In the genomic region with DNA sequence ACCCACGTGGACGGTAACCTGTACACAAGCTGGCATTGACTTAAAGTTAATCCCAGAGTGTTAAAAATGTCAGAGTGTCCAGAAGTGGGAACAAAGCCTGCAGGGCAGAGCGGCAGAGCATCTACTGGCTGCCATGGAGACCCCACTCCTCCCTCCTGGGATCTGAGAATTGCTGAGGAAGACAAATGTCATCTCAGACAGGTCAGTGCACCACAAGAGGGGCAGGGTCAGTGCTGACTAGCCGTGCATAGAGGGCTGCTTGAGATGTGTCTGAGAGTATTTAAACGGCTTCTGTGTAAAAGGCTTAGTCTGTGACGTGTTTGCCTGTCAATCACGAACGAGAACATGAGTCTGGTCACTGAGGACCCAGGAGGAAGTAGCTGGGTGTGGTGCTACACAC, we compare ENCODE assay signal across 27 mouse cellular contexts.
A peak's percentile ranks its signal among the peaks of the same experiment; 100 is the strongest.
DNase-seq lines count a peak whose midpoint lies in the region; ATAC-seq lines count a peak whose summit lies in the region.
"Had no signal": no experiment of that assay in that cellular context is flagged by ENCODE, and none has a peak within 500 bp of the region (broad histone marks: within the 10 kb centered on the region; RNA-seq: fewer than 3 reads in every experiment).

No protein-coding gene starts in this region.

- no peak overlapping the region for H3K4me3 ChIP-seq in kidney, embryonic 14.5 days (ENCODE audit: low read length)
- H3K4me3 ChIP-seq in neural tube, embryonic 11.5 days (ENCODE audit: low read depth, low read length), result no peak overlapping the region
- no peak overlapping the region for H3K4me3 ChIP-seq in neural tube, embryonic 15.5 days (replicated peaks)
- no peak overlapping the region for H3K4me3 ChIP-seq in hindbrain, embryonic 16.5 days (ENCODE audit: low read length)
- H3K4me3 ChIP-seq in limb, embryonic 10.5 days, result no peak overlapping the region
- H3K4me3 ChIP-seq: forebrain, embryonic 10.5 days; heart, embryonic 13.5 days; layer of hippocampus, adult 2 months; limb, embryonic 12.5 days had no signal

- no peaks in the 10 kb centered on the region for H3K4me1 ChIP-seq in kidney, embryonic 14.5 days (ENCODE audit: control insufficient read depth, insufficient read depth, low read length)
- peaks cover 8% of the 10 kb centered on the region for H3K4me1 ChIP-seq in neural tube, embryonic 11.5 days (ENCODE audit: control insufficient read depth, insufficient read depth, low read length)
- H3K4me1 ChIP-seq in neural tube, embryonic 15.5 days, result peaks cover 8% of the 10 kb centered on the region
- H3K4me1 ChIP-seq in hindbrain, embryonic 16.5 days (ENCODE audit: control insufficient read depth, insufficient read depth, low read depth, low read length), result no peaks in the 10 kb centered on the region
- H3K4me1 ChIP-seq in limb, embryonic 10.5 days, result peaks cover 10% of the 10 kb centered on the region
- H3K4me1 ChIP-seq: limb, embryonic 12.5 days had no signal

- no peaks in the 10 kb centered on the region for H3K27me3 ChIP-seq in kidney, embryonic 14.5 days (ENCODE audit: control insufficient read depth, insufficient read depth, low read length)
- no peaks in the 10 kb centered on the region for H3K27me3 ChIP-seq in neural tube, embryonic 11.5 days (ENCODE audit: control insufficient read depth, insufficient read depth, low read length)
- no peaks in the 10 kb centered on the region; the same call in 1 of the 2 replicates for H3K27me3 ChIP-seq in neural tube, embryonic 15.5 days (replicated peaks)
- no peaks in the 10 kb centered on the region for H3K27me3 ChIP-seq in hindbrain, embryonic 16.5 days (replicated peaks; ENCODE audit: control insufficient read depth, insufficient read depth, low read length)
- H3K27me3 ChIP-seq in limb, embryonic 10.5 days (ENCODE audit: low read depth, poor library complexity, severe bottlenecking), result no peaks in the 10 kb centered on the region

- H3K36me3 ChIP-seq in kidney, embryonic 14.5 days (ENCODE audit: control insufficient read depth, insufficient read depth, low read length), result no peaks in the 10 kb centered on the region
- no peaks in the 10 kb centered on the region for H3K36me3 ChIP-seq in neural tube, embryonic 11.5 days (ENCODE audit: control insufficient read depth, insufficient read depth, low read length)
- no peaks in the 10 kb centered on the region for H3K36me3 ChIP-seq in neural tube, embryonic 15.5 days
- H3K36me3 ChIP-seq in hindbrain, embryonic 16.5 days (ENCODE audit: control insufficient read depth, insufficient read depth, low read length), result no peaks in the 10 kb centered on the region
- H3K36me3 ChIP-seq in limb, embryonic 10.5 days, result no peaks in the 10 kb centered on the region
- H3K36me3 ChIP-seq: forebrain, embryonic 10.5 days; heart, embryonic 13.5 days; limb, embryonic 12.5 days had no signal

- H3K9me3 ChIP-seq in kidney, embryonic 14.5 days (ENCODE audit: control insufficient read depth, low read length), result no peaks in the 10 kb centered on the region
- no peaks in the 10 kb centered on the region for H3K9me3 ChIP-seq in neural tube, embryonic 11.5 days (ENCODE audit: control insufficient read depth, low read length)
- H3K9me3 ChIP-seq in neural tube, embryonic 15.5 days (replicated peaks), result no peaks in the 10 kb centered on the region
- no peaks in the 10 kb centered on the region for H3K9me3 ChIP-seq in hindbrain, embryonic 16.5 days (ENCODE audit: control insufficient read depth, low read length)
- H3K9me3 ChIP-seq in limb, embryonic 10.5 days (replicated peaks), result no peaks in the 10 kb centered on the region
- H3K9me3 ChIP-seq: forebrain, embryonic 10.5 days; heart, embryonic 13.5 days; limb, embryonic 12.5 days had no signal

- 20% methylated on average over 8 of the region's 8 CpGs for WGBS in kidney, embryonic 14.5 days
- 27% methylated on average over 8 of the region's 8 CpGs for WGBS in neural tube, embryonic 11.5 days
- WGBS in neural tube, embryonic 15.5 days, result 21% methylated on average over 8 of the region's 8 CpGs
- WGBS in hindbrain, embryonic 16.5 days, result 18% methylated on average over 8 of the region's 8 CpGs
- WGBS in limb, embryonic 10.5 days, result 61% methylated on average over 8 of the region's 8 CpGs

- H3K4me2 ChIP-seq in kidney, embryonic 14.5 days (replicated peaks; ENCODE audit: low read depth, low read length), result no peak overlapping the region
- no peak overlapping the region for H3K4me2 ChIP-seq in neural tube, embryonic 11.5 days (ENCODE audit: low read depth)
- no peak overlapping the region for H3K4me2 ChIP-seq in neural tube, embryonic 15.5 days
- no peak overlapping the region for H3K4me2 ChIP-seq in hindbrain, embryonic 16.5 days (ENCODE audit: low read length)
- H3K4me2 ChIP-seq: heart, embryonic 13.5 days; limb, embryonic 12.5 days; liver, embryonic 11.5 days had no signal

- no peak for DNase-seq in kidney, postnatal 36 days
- peak; percentile 46 for DNase-seq in neural tube, embryonic 11.5 days (ENCODE audit: low spot score)
- DNase-seq in ovary, postnatal 36 days (ENCODE audit: low spot score), result no peak
- DNase-seq in limb, embryonic 10.5 days (ENCODE audit: low spot score), result no peak
- DNase-seq: adrenal gland, postnatal 25 days; cerebellum, adult 8-10 months; cerebellum, postnatal 36 days; forebrain, postnatal 0 days; gastrocnemius, postnatal 14 days; heart, adult 18-20 months; heart, postnatal 14 days; kidney, adult 18-20 months; kidney, postnatal 10 days; layer of hippocampus, postnatal 36 days; lung, adult 18-20 months; lung, postnatal 10 days; right cerebral cortex, postnatal 25 days; spleen, adult 18-20 months; thymus, postnatal 25 days had no signal

- no peak overlapping the region for H3K9ac ChIP-seq in kidney, embryonic 14.5 days (ENCODE audit: low read depth, low read length)
- no peak overlapping the region for H3K9ac ChIP-seq in neural tube, embryonic 11.5 days (ENCODE audit: low read length)
- H3K9ac ChIP-seq in neural tube, embryonic 15.5 days (replicated peaks), result no peak overlapping the region
- no peak overlapping the region for H3K9ac ChIP-seq in hindbrain, embryonic 16.5 days (ENCODE audit: low read depth, low read length)
- H3K9ac ChIP-seq: forebrain, postnatal 0 days; heart, embryonic 13.5 days; limb, embryonic 12.5 days had no signal

- peak; percentile 54; the same call in 1 of the 2 replicates for ATAC-seq in kidney, embryonic 14.5 days (ENCODE audit: low FRiP score, low TSS enrichment)
- peak; percentile 35; the same call in 1 of the 2 replicates for ATAC-seq in neural tube, embryonic 11.5 days (ENCODE audit: insufficient read depth, low FRiP score, low TSS enrichment)
- no peak for ATAC-seq in neural tube, embryonic 15.5 days (ENCODE audit: low FRiP score)
- ATAC-seq in hindbrain, embryonic 16.5 days, result 0 out of 2 replicates have a peak, but pooled peaks have one; percentile 27
- ATAC-seq: forebrain, postnatal 0 days had no signal

- H3K27ac ChIP-seq in kidney, embryonic 14.5 days (ENCODE audit: low read depth, low read length), result no peak overlapping the region
- H3K27ac ChIP-seq in neural tube, embryonic 11.5 days (ENCODE audit: low read depth, low read length), result peak overlapping the region; percentile 27; the same call in 1 of the 2 replicates
- H3K27ac ChIP-seq in neural tube, embryonic 15.5 days (replicated peaks), result no peak overlapping the region
- H3K27ac ChIP-seq in hindbrain, embryonic 16.5 days (ENCODE audit: low read depth, low read length), result no peak overlapping the region
- H3K27ac ChIP-seq in limb, embryonic 10.5 days, result no peak overlapping the region
- H3K27ac ChIP-seq: forebrain, embryonic 10.5 days; heart, embryonic 13.5 days; layer of hippocampus, adult 2 months; limb, embryonic 12.5 days had no signal
